Mouse (Mus musculus): ENCODE data around the gene 4933427I04Rik. TPM values are rescaled to one million over a fixed set of nuclear protein-coding genes. Genes with fewer than 3 reads are reported as not detected.

Gene 4933427I04Rik
- polyA plus RNA-seq (2012; rRNA removed) = 0.06 TPM in 1 of 2 replicates, not detected in the other

DNA sequence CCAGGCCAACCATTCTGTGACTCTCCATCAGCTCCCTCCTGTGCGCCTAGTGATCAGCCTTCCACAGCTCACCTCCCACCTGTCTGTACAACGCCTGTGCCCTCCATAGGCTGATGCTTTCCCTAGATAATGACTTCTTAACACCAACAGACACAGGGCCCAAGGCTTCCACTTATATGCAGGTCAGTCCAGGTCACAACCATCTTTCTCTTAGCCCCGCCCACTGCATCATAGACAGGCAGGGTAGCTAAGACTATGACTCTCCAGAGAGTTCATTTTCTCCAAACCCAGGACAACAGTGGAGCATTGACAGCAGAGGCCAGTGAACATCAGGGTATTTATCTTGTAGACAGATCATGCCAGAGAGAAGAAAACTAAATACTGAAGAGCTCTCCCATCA, at the start of gene 4933427I04Rik:
Gene 4933427I04Rik, plus strand, starts transcription at position 301 of the 400 bp plus-strand sequence.
- DNase-seq (ENCODE audit: extremely low spot score in 1 of 2, low spot score in 1 of 2) = no peak

DNA sequence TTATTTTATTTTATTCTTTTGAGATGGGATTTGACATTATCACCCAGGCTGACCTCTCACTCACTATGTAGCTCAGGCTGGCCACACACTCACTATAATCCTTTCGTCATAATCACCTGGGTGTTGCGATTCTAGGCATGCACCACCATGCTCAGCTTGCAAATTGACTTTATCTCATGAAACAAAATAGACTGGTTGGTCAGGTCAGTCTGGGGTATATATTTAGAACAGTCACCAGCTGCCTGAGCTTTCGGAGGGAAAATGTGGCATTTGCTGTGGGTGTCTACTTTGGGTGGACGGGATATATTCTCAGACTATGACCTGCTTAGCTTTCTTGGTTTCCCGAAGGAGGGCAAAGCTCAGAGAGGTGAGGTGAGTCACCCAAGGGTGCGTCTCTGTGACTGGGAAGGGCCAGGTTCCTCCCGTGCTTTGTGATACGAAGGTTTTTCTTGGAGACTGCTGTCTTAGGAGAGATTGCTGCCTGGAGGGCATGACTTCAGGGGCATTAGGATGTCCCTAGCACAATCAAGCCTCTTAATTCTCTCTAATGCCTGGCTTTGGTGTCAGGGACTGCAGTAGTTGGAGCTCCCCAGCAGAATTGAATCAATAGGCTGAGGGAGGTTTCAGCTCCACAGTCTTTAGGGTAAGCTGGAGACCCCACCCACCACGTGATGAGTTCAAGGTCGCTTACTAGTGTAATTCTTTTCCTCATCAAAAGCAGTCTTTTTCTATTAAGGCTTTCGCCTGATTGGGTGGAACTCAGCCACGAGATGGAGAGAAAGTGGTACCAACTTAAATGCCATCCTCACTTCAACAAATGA, 48.8 kb upstream of the 4933427I04Rik start:
- no peak for DNase-seq (ENCODE audit: extremely low spot score in 1 of 2, low spot score in 1 of 2)

DNA sequence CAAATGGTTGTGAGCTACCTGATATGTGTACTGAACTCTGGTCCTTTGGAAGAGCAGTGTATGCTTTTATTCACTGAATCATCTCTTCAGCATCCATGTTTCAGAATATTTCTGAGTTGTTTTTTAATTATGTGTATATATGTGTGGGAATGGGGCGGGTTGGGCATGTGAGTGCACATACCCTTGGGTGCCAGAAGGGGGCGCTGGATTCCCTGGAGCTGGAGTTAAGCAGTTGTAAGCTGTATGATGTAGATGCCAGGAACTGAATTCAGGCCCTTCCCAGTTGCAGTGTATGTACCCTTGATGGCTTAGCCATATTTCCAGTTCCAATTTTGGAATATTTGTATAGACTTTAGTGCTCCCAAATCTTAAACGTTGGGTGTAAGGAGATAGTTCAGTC, 47.0 kb upstream of the 4933427I04Rik start:
- no peak for DNase-seq (ENCODE audit: extremely low spot score in 1 of 2, low spot score in 1 of 2)

DNA sequence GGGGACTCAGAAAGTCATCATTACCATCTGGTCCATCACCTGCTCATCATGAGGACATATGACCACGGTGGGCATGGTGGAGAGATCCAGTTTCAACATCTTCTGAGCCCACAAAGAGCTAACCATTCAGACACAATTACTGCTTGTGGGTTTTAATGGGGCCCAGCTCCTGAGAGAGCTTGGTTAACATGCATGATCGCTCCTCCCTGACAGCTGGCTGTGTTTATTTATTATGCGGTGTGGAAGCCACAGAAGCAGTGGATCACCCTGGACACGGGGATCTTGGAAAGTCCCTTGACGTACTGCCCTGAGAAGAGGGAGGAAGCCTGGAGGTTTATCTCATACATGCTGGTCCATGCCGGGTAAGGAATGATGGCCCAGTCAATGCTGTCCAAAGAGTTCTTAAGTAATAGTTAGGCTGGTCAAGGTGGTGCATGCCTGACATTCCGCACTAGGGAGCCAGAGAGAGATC, 45.4 kb upstream of the 4933427I04Rik start:
- no peak for DNase-seq (ENCODE audit: extremely low spot score in 1 of 2, low spot score in 1 of 2)

DNA sequence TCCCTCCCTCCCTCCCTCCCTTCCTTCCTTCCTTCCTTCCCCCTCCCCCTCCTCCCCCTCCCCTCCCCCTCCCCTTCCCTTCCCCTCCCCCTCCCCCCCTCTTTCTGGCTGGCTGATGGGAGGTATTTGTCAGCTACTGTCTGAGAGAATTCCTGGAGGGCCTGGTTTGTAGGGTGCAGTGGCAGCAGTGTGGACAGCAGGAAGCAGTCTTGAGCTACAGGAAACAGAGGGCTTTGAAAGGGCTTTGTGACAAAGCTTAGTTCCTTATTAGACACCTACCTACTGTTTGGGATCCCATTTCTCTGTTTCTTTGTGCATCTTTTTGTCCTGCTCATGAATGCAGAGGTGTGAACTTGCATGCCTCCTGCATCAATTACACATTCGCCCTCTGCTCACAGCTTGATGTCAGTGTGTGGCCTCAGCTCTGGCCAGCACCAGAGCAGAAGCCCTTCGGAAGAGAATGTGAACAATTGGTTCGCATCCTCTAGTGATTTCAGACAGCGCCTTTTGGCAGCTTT, 40.3 kb upstream of the 4933427I04Rik start:
- peak in 1 of 2 experiments; percentile 26 for DNase-seq (ENCODE audit: extremely low spot score in 1 of 2, low spot score in 1 of 2)

DNA sequence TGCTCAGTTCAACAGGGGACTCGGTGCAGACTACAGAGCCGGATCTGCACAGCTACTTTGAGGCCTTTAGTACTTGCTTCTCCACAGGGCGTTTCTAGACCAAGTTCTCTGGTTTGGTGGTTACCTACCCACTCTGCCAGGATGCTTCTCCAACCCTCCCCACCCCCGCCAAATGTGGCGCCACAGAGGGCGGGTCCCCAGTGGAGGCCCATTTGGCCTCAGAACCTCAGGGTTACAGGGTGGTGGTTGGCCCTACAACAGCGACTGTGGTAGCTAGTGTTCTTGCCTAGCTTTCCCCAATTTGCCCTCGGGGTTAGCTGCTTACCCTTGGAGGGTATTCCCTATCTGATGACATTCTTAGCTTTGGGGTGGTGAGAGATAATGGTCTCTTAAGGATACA, 17.4 kb upstream of the 4933427I04Rik start:
- no peak for DNase-seq (ENCODE audit: extremely low spot score in 1 of 2, low spot score in 1 of 2)

DNA sequence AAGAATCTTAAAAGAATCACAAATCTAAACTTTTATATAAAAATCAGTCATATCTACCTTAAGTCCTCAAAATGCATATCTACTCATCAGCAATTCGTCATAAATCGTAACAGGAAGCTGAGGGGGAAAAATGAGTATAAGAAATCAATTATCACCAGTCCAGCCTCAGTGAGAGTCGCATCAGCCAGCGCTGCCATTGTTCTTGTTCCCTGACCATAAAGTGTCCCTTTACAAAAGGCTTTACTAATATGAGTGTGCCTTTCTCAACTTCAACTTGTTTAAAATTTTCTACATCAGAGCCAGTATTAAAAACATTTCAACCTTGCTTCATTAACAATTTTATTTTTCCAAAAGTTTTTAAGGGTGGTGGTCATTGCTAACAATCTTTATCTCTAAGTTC, 2.6 kb upstream of the 4933427I04Rik start:
- DNase-seq (ENCODE audit: extremely low spot score in 1 of 2, low spot score in 1 of 2) = no peak

DNA sequence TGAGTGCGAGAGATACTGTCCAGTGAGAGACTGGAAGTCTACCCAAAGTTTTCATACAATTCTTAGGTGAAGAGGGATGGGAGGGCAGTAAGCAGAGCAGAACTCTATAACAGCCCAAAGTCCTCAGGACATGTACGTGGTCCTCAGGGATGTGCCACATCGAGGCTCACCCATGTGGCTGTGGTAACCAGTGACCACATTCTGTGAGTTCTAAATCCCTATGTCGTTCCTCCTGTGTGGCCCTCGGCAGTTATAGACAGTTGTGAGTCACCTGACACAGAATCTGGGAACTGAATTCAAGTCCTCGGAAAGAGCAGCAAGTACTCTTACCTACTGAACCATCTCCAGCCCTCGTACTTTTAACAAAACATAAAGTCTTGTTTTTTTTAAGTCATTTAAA, 1.4 kb upstream of the 4933427I04Rik start:
- no peak for DNase-seq (ENCODE audit: extremely low spot score in 1 of 2, low spot score in 1 of 2)

DNA sequence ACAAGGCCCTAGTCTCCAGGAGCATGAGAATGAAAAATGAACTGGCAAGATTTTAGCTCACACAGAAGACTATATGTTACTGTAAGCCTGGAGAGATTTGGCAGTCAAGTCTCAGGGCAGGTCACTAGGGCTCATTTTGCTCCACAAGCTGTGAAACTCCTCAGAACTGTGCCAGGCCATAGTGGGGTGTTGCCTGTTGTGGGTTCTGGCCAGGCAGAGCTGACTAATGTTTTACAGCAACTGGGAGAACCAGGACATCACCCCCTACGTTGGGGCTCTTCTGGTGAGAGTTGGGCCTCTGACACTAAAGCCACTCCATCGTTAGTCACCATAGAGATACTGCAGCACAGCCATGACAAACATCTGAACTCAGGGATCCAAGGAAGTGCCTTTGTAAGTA, 324 bp downstream of the 4933427I04Rik start:
- DNase-seq (ENCODE audit: extremely low spot score in 1 of 2, low spot score in 1 of 2) = no peak

DNA sequence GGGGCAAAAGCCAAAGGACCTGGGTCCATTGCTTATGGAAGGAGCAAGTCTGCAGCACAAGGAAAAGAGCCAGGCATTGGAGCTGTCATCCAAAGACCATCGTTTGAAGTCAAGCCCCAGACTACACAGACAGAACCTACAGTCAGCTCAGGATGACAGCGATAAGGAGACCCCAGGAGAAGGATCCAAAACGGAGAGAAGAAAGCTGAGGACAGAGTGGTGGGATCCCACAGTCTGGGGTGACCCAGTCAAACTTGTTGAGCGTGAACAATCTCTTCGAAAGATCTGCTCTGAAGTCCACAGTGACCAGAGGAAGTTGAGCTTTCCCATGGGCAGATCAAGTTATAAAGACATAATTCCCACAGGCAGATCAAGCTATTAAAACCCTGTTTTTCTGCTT, 1.1 kb downstream of the 4933427I04Rik start:
- no peak for DNase-seq (ENCODE audit: extremely low spot score in 1 of 2, low spot score in 1 of 2)

DNA sequence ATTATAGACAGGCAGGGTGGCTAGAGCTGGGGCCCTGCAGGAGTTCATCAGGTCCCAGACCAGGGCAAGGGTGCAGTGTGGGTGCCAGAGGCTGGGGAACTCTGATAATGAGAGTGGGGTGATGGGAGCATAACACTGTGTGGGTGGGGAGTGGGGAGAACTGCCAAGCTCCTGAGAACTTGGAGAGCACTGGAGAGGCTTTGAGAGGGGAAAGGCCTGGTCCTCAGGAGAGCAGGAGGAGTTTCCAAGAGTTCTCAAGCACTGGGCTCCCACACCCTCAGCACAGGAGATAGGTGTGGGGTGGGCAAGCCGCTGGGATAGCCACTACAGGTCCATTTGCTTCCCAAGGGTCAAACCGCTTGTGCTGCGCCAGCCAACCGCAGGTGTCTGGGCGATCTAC, 34.2 kb downstream of the 4933427I04Rik start:
- no peak for DNase-seq (ENCODE audit: extremely low spot score in 1 of 2, low spot score in 1 of 2)

DNA sequence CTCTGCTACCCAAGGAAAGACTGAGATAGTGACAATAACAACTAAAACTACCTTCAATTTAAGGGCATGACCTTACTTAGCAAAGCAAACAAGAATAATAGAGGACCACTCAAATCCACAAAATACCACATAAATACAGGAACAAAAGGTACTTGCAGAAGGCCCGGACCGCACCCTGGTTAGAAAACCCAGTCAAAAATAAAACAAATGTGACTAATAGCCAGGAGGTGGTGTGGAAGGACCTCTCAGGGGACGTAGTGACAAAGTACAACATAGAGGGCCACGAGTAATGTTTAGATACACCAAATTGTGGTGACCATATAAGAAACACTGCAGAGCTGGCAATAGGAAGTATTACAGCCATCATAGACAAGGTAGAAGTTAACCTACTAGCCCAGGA, 34.8 kb downstream of the 4933427I04Rik start:
- no peak for DNase-seq (ENCODE audit: extremely low spot score in 1 of 2, low spot score in 1 of 2)

DNA sequence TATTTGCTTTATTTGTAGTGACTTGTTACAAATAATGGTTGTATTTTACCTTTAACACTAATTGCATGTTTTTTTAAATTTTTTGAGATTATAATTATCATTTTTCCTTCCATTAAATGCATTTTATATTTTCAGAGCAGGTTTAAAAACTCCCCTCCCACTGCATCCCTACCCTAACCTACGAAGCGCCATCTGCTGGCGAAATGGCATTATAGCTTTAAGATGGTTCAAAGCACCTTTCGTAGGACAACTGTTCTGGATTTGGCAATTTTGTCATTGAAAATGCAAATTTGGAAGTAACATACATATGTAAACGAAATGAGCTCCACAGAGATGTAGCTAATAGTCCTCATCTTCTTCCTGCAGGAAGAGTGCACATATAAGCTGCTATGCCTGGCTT, 39.2 kb downstream of the 4933427I04Rik start:
- DNase-seq (ENCODE audit: extremely low spot score in 1 of 2, low spot score in 1 of 2) = peak in 1 of 2 experiments; percentile 74

DNA sequence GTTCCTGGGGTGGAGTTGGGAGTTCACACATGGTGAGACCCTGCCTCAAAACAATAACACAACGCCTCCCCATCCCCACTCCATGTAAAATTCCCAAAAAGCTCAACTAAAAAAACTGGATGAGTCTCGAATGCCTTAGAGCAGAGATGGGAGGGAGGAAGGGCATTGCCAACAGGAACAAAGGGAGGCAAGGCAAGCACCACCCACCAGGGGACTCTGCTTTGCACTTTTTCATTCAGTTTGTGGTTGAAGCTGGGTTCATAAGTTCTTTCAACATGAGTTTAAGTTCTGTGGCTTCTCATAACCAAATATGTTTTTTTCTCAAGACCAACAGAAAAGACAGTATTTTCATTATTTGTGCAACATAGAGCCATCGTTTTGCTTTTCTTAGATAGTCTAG, 44.0 kb downstream of the 4933427I04Rik start:
- no peak for DNase-seq (ENCODE audit: extremely low spot score in 1 of 2, low spot score in 1 of 2)

DNA sequence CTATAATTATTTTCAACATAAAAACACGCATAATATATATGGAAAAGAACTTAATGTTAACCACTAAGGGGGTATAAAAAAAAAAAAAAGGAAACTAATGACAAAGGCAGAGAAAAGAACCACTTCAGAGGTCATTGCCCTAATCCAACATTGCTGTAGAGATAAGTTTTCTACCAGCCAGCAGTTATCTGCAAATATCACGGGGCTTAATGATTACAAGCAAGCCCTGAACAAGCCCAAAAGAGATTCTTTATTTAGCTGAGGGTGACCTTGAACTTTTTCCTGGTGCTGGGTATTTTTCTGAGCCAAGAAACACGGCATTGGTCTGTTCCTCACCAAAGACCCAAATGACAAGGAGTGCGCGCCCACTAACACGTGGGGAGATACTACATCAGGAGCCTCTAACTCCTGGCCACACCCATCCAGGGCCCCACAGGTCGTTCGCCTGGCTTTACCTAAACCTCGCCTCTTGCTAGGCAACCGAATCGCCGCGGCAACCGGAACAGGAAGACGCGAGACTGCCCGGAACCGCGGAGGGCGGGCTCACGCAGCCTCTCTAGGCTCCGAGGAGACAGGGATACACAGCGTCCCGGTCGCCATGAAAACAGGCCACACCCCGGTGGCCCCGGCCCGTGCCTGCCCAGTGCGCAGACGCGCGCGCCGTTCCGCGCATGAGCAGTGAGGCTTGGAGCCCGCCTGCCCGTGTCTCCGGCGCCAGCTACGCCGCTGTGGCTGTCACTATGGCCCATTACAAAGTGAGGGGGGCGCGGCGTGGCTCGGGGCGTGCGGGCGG, 45.0 kb downstream of the 4933427I04Rik start, which contains the start of gene Mycbp:
Gene Mycbp, plus strand, starts transcription at position 500 of the 793 bp plus-strand sequence.
- peak; percentile 96 to 99 for DNase-seq (ENCODE audit: extremely low spot score in 1 of 2, low spot score in 1 of 2)

DNA sequence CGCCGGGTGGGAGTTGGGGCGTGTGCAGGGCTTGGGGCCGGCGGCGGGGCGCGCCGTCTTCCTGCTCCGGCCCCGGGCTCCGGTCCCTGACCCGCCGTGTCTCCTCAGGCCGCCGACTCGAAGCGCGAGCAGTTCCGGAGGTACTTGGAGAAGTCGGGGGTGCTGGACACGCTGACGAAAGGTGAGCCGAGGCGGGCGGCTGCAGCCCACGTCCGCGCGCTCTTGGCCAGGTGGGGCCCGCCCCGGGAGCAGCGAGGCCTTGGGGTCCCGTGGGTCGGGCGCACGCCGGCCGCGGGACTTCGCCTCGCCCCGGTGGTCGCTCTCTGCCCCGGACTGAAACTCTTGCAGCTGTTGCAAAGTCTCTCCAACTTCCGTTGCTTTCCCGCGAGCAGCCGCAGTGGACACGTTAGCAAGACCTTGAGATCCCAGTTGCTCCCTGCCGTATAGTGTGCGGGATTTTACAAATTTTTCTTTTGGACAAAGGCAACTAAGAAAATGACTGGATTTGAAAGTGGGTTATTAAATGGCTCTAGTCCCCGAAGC, 45.7 kb downstream of the 4933427I04Rik start:
- DNase-seq (ENCODE audit: extremely low spot score in 1 of 2, low spot score in 1 of 2) = peak in 1 of 2 experiments; percentile 23

DNA sequence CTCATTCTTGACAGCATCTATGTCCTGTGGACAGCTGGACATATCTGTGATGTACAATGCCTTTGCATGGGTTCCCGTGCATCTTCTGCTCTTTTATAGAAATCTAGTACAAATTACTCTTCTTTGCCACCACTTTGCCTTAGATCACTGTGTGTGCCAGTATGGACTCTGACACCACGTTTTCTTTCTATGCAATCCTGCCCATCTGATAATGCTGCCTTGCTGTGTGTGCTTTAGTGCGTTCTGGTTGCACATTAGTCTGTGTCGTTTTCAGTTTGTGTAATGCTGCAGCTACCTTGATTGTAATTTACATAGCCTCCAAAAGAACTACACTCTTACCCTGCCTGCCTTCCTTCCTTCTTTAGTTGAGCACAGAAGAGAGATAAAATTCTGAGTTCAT, 52.0 kb downstream of the 4933427I04Rik start:
- DNase-seq (ENCODE audit: extremely low spot score in 1 of 2, low spot score in 1 of 2) = no peak

DNA sequence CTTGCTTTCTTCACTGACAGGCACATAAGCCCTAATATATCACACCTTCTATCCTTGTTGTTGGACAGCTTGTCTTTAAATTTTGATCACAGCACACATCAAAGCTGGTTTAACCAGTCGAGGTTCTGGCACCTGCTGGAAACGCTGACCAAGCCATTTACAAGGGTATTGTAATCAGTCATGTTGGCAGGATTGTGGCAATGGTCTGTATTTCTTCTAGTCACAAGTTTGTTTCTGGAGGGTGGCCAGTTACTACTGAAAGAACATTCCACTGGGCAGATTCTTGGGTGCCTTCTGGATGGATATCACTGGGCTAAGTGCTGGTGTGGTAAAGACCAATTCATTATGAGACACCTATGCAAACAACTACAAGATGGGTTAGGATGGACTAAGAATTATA, 53.0 kb downstream of the 4933427I04Rik start:
- DNase-seq (ENCODE audit: extremely low spot score in 1 of 2, low spot score in 1 of 2) = no peak

All from frontal cortex, adult 2 months (tissue).